Mouse (Mus musculus) hindbrain, embryonic 15.5 days (tissue): Measurements from ENCODE around the gene Tbc1d5. TPM values are rescaled to one million over a fixed set of nuclear protein-coding genes. Genes with fewer than 3 reads are reported as not detected.
A peak's percentile ranks its signal among the peaks of the same experiment; 100 is the strongest.

Experiments
- ATAC-seq: fragments of 200-750 bp; cut with Nextera tagmentation; 2 replicates; pipeline ENCODE4 v1.8.0; 2017; ENCODE audit warnings: low read depth, moderate number of reproducible peaks, moderate TSS enrichment; ENCODE audit not compliant: low FRiP score
- H3K27ac ChIP-seq: fragments of 300-500 bp; sonication (generic); replicated peaks from 2 replicates; pipeline ENCODE4 v1.5.1; 2015; ENCODE audit warnings: mild to moderate bottlenecking, inconsistent platforms
- H3K27me3 ChIP-seq: fragments of 300-500 bp; sonication (generic); 2 replicates; pipeline ENCODE4 v1.6.1; 2015; ENCODE audit warnings: control low read depth, inconsistent platforms
- H3K36me3 ChIP-seq: fragments of 300-500 bp; sonication (generic); 2 replicates; pipeline ENCODE4 v1.6.1; 2015; ENCODE audit warnings: control low read depth, inconsistent platforms
- H3K4me1 ChIP-seq: fragments of 300-500 bp; sonication (generic); replicated peaks from 2 replicates; pipeline ENCODE4 v1.6.1; 2015; ENCODE audit warnings: control low read depth, inconsistent platforms
- H3K4me2 ChIP-seq: fragments of 300-500 bp; sonication (generic); 2 replicates; pipeline ENCODE4 v1.6.1; 2015; ENCODE audit warnings: moderate library complexity, mild to moderate bottlenecking, inconsistent platforms
- H3K4me3 ChIP-seq: fragments of 300-500 bp; sonication (generic); 2 replicates; pipeline ENCODE4 v1.5.1; 2015; ENCODE audit warnings: mild to moderate bottlenecking, inconsistent platforms
- H3K9ac ChIP-seq: fragments of 300-500 bp; sonication (generic); 2 replicates; pipeline ENCODE4 v1.6.1; 2015; ENCODE audit warnings: inconsistent platforms
- H3K9me3 ChIP-seq: fragments of 300-500 bp; sonication (generic); 2 replicates; pipeline ENCODE4 v1.6.1; 2016; ENCODE audit warnings: control low read depth, inconsistent platforms
- WGBS: fragments of 180-500 bp; shearing (Covaris S2); methylation state at CpG from one replicate; pipeline ENCODE4 v1.1.7; 2015; 5-methylcytosine and 5-hydroxymethylcytosine counted together
- polyA plus RNA-seq: library from polyadenylated mRNA; unstranded; fragments of >200 nt; fragmentation: Nextera tagmentation; extraction: Ambion mirVana; gene quantifications from 2 replicates; pipeline ENCODE4 v1.2.1, GENCODE M21; 2015

Gene Tbc1d5
- polyA plus RNA-seq, 1 experiment from 2014 or later = 10.1 TPM

DNA sequence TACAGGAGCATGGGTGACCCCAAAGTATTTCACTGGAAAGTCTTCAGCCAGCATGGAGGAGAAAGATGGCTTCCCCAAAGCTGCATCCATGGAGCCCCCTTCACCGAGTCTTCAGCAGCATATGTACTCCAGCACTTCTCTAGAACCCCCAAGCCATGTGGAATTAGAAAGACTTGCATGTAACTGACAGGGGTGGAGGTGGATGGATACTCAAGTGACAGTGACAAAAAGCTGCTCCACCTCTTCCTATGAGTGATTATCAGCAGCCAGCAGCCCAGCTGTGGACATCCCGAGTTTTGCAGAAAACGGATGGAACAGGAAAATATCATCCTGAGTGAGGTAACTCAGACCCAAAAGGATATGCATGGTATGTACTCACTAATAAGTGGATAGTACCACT lies 311.9 kb downstream of the Tbc1d5 start:
- no peak for ATAC-seq
- 94% methylated on average over 3 of the region's 3 CpGs for WGBS
- no peaks in the 10 kb centered on the region for H3K27me3 ChIP-seq
- no peak overlapping the region for H3K9ac ChIP-seq
- H3K9me3 ChIP-seq = no peaks in the 10 kb centered on the region
- H3K4me1 ChIP-seq = no peaks in the 10 kb centered on the region
- H3K36me3 ChIP-seq = no peaks in the 10 kb centered on the region
- H3K4me3 ChIP-seq = no peak overlapping the region
- H3K27ac ChIP-seq = no peak overlapping the region
- H3K4me2 ChIP-seq = no peak overlapping the region

- no peaks in the 10 kb centered on the region for H3K4me1 ChIP-seq
- H3K27ac ChIP-seq = no peak overlapping the region
- H3K27me3 ChIP-seq = no peaks in the 10 kb centered on the region
- no peak overlapping the region for H3K4me3 ChIP-seq
- ATAC-seq = no peak
- no peaks in the 10 kb centered on the region for H3K9me3 ChIP-seq
- no peak overlapping the region for H3K9ac ChIP-seq
- no peaks in the 10 kb centered on the region for H3K36me3 ChIP-seq
- no peak overlapping the region for H3K4me2 ChIP-seq
- WGBS = 86% methylated on average over 1 of the region's 1 CpGs
Measured at GRCm38 (mm10) chr17:50864781-50865180, 314.4 kb downstream of the Tbc1d5 start.

- ATAC-seq = no peak
- no peak overlapping the region for H3K4me2 ChIP-seq
- no peak overlapping the region for H3K27ac ChIP-seq
- H3K27me3 ChIP-seq = no peaks in the 10 kb centered on the region
- H3K4me3 ChIP-seq = no peak overlapping the region
- no peaks in the 10 kb centered on the region for H3K9me3 ChIP-seq
- H3K9ac ChIP-seq = no peak overlapping the region
- WGBS = 27% methylated on average over 3 of the region's 3 CpGs
- no peaks in the 10 kb centered on the region for H3K36me3 ChIP-seq
- no peaks in the 10 kb centered on the region for H3K4me1 ChIP-seq
Measured at GRCm38 (mm10) chr17:50853220-50853619, 325.9 kb downstream of the Tbc1d5 start.

DNA sequence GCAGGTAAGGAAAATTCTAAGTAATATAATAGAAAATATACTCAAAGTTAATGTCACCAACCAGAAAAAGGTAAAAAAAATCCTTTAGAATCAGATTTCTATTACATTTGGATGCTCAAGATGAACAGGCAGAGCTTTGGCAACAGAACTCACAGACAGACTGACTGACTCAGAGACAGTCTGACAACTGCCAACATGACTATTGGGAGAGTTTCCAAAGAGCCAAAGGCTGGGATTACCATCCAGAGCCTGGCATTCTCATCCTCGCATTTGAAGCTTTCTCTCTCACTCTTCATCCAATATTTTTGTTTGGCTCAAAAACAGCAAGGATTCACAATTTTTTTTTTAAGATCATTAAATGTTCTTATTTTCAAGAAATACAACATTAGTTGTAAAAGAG lies 327.8 kb downstream of the Tbc1d5 start:
- Histone ChIP-seq H3K36me3 (no peaks in the 10 kb centered on the region), H3K9me3 (no peaks in the 10 kb centered on the region), H3K4me2 (no peak overlapping the region), H3K27me3 (no peaks in the 10 kb centered on the region), H3K9ac (no peak overlapping the region), H3K4me1 (no peaks in the 10 kb centered on the region), H3K4me3 (no peak overlapping the region), H3K27ac (no peak overlapping the region)
- WGBS = 85% methylated on average over 1 of the region's 1 CpGs
- ATAC-seq = no peak

DNA sequence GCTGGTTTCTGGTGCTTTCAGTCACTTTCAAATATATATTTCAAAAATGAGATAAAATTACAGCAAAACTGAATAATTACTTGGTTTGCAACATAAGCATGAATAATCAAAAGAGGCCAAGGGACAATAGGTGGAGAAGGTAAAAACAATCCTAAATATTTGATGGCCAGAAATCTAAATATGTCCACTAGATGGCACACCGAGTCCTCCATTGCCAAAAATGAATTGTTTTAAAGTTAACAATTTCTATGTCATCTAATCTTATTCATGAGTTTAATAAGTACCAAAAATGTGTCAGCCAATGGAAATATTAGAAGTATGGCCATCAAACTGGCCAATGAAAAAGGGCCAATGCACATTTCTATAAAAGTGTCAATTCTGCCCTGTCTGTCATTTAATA lies 365.1 kb downstream of the Tbc1d5 start:
- Histone ChIP-seq H3K9me3 (no peaks in the 10 kb centered on the region), H3K4me2 (no peak overlapping the region), H3K27me3 (no peaks in the 10 kb centered on the region), H3K4me3 (no peak overlapping the region), H3K4me1 (no peaks in the 10 kb centered on the region), H3K36me3 (no peaks in the 10 kb centered on the region), H3K9ac (no peak overlapping the region), H3K27ac (no peak overlapping the region)
- no peak for ATAC-seq
- 65% methylated on average over 1 of the region's 1 CpGs for WGBS

DNA sequence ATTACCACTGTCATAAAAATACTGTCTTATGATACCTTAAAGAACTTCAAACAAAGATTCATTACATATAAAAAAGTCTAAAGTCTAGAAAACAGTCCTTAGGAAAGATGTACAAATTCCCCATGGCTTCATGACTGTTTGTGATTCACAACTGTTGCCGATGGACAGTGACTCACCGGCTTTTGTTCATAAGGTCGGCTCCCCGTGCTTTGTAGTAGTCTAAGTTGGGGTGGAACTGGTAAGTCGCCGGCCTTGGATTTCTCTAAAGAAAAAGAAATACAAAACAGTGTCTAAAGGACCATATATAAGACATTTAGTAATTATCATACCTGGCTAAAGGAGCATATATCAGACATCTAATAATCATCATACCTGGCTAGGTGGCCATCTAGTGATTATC lies 365.6 kb downstream of the Tbc1d5 start:
- no peak overlapping the region for H3K9ac ChIP-seq
- H3K4me3 ChIP-seq = no peak overlapping the region
- no peaks in the 10 kb centered on the region for H3K36me3 ChIP-seq
- 89% methylated on average over 6 of the region's 6 CpGs for WGBS
- ATAC-seq = no peak
- H3K4me2 ChIP-seq = no peak overlapping the region
- no peaks in the 10 kb centered on the region for H3K27me3 ChIP-seq
- H3K27ac ChIP-seq = no peak overlapping the region
- H3K9me3 ChIP-seq = no peaks in the 10 kb centered on the region
- no peaks in the 10 kb centered on the region for H3K4me1 ChIP-seq

- WGBS = 98% methylated on average over 1 of the region's 1 CpGs
- Histone ChIP-seq H3K36me3 (no peaks in the 10 kb centered on the region), H3K9me3 (no peaks in the 10 kb centered on the region), H3K4me2 (no peak overlapping the region), H3K27me3 (no peaks in the 10 kb centered on the region), H3K4me3 (no peak overlapping the region), H3K9ac (no peak overlapping the region), H3K4me1 (no peaks in the 10 kb centered on the region), H3K27ac (no peak overlapping the region)
- no peak for ATAC-seq
Measured at GRCm38 (mm10) chr17:50805631-50806030, 373.5 kb downstream of the Tbc1d5 start.

- Histone ChIP-seq H3K27me3 (no peaks in the 10 kb centered on the region), H3K27ac (no peak overlapping the region; the same call in 1 of the 2 replicates), H3K4me2 (no peak overlapping the region), H3K4me3 (no peak overlapping the region), H3K36me3 (no peaks in the 10 kb centered on the region), H3K9me3 (no peaks in the 10 kb centered on the region), H3K9ac (no peak overlapping the region), H3K4me1 (no peaks in the 10 kb centered on the region)
- no peak for ATAC-seq
- WGBS = 59% methylated on average over 6 of the region's 6 CpGs
Measured at GRCm38 (mm10) chr17:50803234-50803633, 375.9 kb downstream of the Tbc1d5 start.

DNA sequence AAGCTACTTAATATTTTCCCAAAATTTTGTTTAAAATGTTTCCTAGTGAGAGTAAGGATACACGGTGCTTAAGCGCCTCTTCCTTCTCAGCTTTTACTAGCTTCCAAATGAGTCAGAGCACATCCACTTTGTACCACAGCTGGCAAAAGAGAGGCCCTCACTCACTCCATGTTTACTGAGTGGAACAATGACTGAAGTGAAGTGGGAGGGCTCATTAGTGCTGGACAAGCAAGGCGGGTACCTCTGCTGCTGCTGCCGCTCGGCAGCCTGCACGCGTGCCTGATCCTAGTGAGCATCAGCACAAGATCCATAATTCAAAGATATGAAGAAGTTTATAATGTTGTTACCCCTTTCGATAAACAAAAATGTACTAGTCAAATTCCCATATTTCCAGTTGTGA lies 376.8 kb downstream of the Tbc1d5 start:
- ATAC-seq = no peak
- no peak overlapping the region for H3K4me3 ChIP-seq
- WGBS = 76% methylated on average over 8 of the region's 8 CpGs

GRCm38 (mm10) chr17:50795445-50796095 lies 383.6 kb downstream of the Tbc1d5 start:
- 69% methylated on average over 6 of the region's 6 CpGs for WGBS
- ATAC-seq = peak; percentile 93
- Histone ChIP-seq H3K4me2 (no peak overlapping the region), H3K9ac (no peak overlapping the region), H3K27ac (no peak overlapping the region), H3K9me3 (no peaks in the 10 kb centered on the region), H3K4me1 (no peaks in the 10 kb centered on the region), H3K27me3 (no peaks in the 10 kb centered on the region), H3K4me3 (no peak overlapping the region), H3K36me3 (no peaks in the 10 kb centered on the region)

More for the DNA sequence above, 376.8 kb downstream of the Tbc1d5 start:
- Histone ChIP-seq H3K9me3 (no peaks in the 10 kb centered on the region), H3K4me2 (no peak overlapping the region), H3K36me3 (no peaks in the 10 kb centered on the region), H3K9ac (no peak overlapping the region), H3K27me3 (no peaks in the 10 kb centered on the region), H3K4me1 (no peaks in the 10 kb centered on the region), H3K27ac (no peak overlapping the region)

- no peak for ATAC-seq
- Histone ChIP-seq H3K4me1 (no peaks in the 10 kb centered on the region), H3K27me3 (no peaks in the 10 kb centered on the region), H3K4me3 (no peak overlapping the region), H3K9me3 (no peaks in the 10 kb centered on the region), H3K36me3 (no peaks in the 10 kb centered on the region), H3K4me2 (no peak overlapping the region), H3K27ac (no peak overlapping the region), H3K9ac (no peak overlapping the region)
- 98% methylated on average over 2 of the region's 2 CpGs for WGBS
Measured at GRCm38 (mm10) chr17:50791671-50792070, 387.5 kb downstream of the Tbc1d5 start.

GRCm38 (mm10) chr17:50788835-50789234 lies 390.3 kb downstream of the Tbc1d5 start:
- 95% methylated on average over 4 of the region's 4 CpGs for WGBS

GRCm38 (mm10) chr17:50775247-50775646 lies 403.9 kb downstream of the Tbc1d5 start:
- Histone ChIP-seq H3K27me3 (no peaks in the 10 kb centered on the region), H3K27ac (no peak overlapping the region), H3K4me3 (no peak overlapping the region), H3K4me2 (no peak overlapping the region), H3K36me3 (no peaks in the 10 kb centered on the region), H3K9ac (no peak overlapping the region), H3K9me3 (no peaks in the 10 kb centered on the region), H3K4me1 (no peaks in the 10 kb centered on the region)
- ATAC-seq = peak; percentile 74; the same call in 1 of the 2 replicates
- WGBS = 74% methylated on average over 3 of the region's 3 CpGs

More at GRCm38 (mm10) chr17:50788835-50789234, 390.3 kb downstream of the Tbc1d5 start:
- Histone ChIP-seq H3K27ac (no peak overlapping the region), H3K9ac (no peak overlapping the region), H3K36me3 (no peaks in the 10 kb centered on the region), H3K4me1 (no peaks in the 10 kb centered on the region), H3K9me3 (no peaks in the 10 kb centered on the region), H3K4me3 (no peak overlapping the region), H3K27me3 (no peaks in the 10 kb centered on the region), H3K4me2 (no peak overlapping the region)
- ATAC-seq = no peak
